Mouse (Mus musculus): ENCODE measurements around the gene Cd109.

DNA sequence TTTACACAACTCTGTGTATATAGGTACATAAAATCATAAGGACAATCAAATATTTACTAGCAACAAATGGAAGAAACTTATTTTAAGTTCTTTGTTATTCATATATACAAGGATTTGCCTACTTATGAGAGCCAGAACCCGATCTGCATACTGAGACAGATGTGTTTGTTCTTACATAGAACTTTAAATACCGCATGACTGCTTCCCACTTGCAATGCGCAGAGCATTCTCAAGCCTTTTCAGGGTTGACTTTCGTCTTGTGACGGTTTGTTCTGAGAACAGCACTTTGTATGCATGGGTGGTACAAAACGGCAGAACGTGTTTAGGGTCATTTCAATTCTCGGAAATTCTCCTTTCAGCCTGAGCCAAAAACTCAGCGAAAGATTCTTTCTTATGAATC lies 45.4 kb upstream of the Cd109 start:
- TF ChIP-seq EP300 (IDR thresholded peaks at IDR 0.05; ENCODE audit: low read depth in 1 of 2, low read length in 2 of 2) (no peak), E2F4 (IDR thresholded peaks at IDR 0.05; ENCODE audit: borderline replicate concordance, low read depth, low read length) (no peak), MAX (IDR thresholded peaks at IDR 0.05; ENCODE audit: low read length) (no peak), POLR2AphosphoS2 (IDR thresholded peaks at IDR 0.05; ENCODE audit: low read length) (no peak), MYC (IDR thresholded peaks at IDR 0.05; ENCODE audit: low read depth, low read length) (no peak), TCF12 (IDR thresholded peaks at IDR 0.05; ENCODE audit: low read depth, low read length) (no peak), CTCF (IDR thresholded peaks at IDR 0.05 in 2 of 3, conservative IDR thresholded peaks at IDR 0.05 in 1 of 3; ENCODE audit: control insufficient read depth in 1 of 3, insufficient read depth in 1 of 3, low read depth in 2 of 3, low read length in 3 of 3, poor library complexity in 1 of 3, severe bottlenecking in 1 of 3) (no peak), POLR2A (IDR thresholded peaks at IDR 0.05; ENCODE audit: control insufficient read depth in 1 of 2, insufficient read depth in 1 of 2, low read depth in 1 of 2, low read length in 2 of 2, poor library complexity in 1 of 2) (no peak)
